Mouse (Mus musculus) MEL (cell line): ENCODE results near the gene Asb3.

Experiments used
- CTCF ChIP-seq, 3 experiments: IDR thresholded peaks in 2 of 3; conservative IDR thresholded peaks in 1 of 3; 2 replicates each; pipeline ENCODE4 v1.5.1; 2011 to 2012; ENCODE audit warnings: low read length in 3 of 3, low read depth in 2 of 3, mild to moderate bottlenecking in 2 of 3, improper control_type of control experiment in 1 of 3, inconsistent platforms in 1 of 3, mixed read lengths in 1 of 3, moderate library complexity in 1 of 3; ENCODE audit not compliant: control insufficient read depth in 1 of 3, insufficient read depth in 1 of 3, poor library complexity in 1 of 3, severe bottlenecking in 1 of 3
- EP300 ChIP-seq, 2 experiments: IDR thresholded peaks; 2 replicates each; pipeline ENCODE4 v1.6.1; 2011; ENCODE audit warnings: improper control_type of control experiment in 2 of 2, low read length in 2 of 2, low read depth in 1 of 2, mild to moderate bottlenecking in 1 of 2
- KAT2A ChIP-seq: conservative IDR thresholded peaks from 2 replicates; pipeline ENCODE4 v1.6.1; 2012; ENCODE audit warnings: low read depth, low read length, improper control_type of control experiment, inconsistent platforms
- MAX ChIP-seq: IDR thresholded peaks from 2 replicates; pipeline ENCODE4 v1.6.1; 2011; ENCODE audit warnings: low read length, improper control_type of control experiment
- MEF2A ChIP-seq: IDR thresholded peaks from 2 replicates; pipeline ENCODE4 v1.6.1; 2014; ENCODE audit warnings: low read depth, mild to moderate bottlenecking, inconsistent platforms, low read length, improper control_type of control experiment; ENCODE audit not compliant: poor library complexity, insufficient replicate concordance, severe bottlenecking; ENCODE audit errors: extremely low read depth
- MXI1 ChIP-seq: IDR thresholded peaks from 2 replicates; pipeline ENCODE4 v1.6.1; 2011; ENCODE audit warnings: mild to moderate bottlenecking, low read depth, low read length, improper control_type of control experiment
- NELFE ChIP-seq: IDR thresholded peaks from 2 replicates; pipeline ENCODE4 v1.6.1; 2011; ENCODE audit warnings: low read depth, low read length, improper control_type of control experiment
- SIN3A ChIP-seq: IDR thresholded peaks from 2 replicates; pipeline ENCODE4 v1.6.1; 2012; ENCODE audit warnings: low read length, improper control_type of control experiment, inconsistent platforms
- TCF12 ChIP-seq: IDR thresholded peaks from 2 replicates; pipeline ENCODE4 v1.6.1; 2014; ENCODE audit warnings: low read depth, mild to moderate bottlenecking, inconsistent platforms, low read length, improper control_type of control experiment, moderate library complexity

DNA sequence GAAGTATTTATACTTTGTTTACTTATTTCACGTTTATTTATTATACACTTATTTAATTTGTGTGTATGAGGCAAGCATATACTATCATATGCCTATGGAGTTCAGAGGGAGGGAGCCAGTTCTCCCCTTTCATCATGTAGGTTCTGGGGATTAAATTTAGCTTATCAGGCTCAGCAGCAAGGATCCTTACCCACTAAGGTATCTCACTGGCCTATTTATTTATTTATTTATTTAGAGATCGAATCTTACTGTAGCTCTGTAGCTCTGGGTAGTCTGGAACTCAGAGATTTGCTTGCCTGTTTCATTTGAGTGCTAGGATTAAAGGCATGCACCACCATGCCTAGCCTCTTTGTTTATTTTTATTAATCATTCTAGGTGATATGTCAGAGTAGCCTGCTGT is 113.5 kb downstream of the Asb3 start:
- TF ChIP-seq SIN3A, result no peak
- no peak for TF ChIP-seq NELFE
- no peak for TF ChIP-seq MXI1
- TF ChIP-seq KAT2A, result no peak
- peak; percentile 34; the same call in 1 of the 2 replicates for TF ChIP-seq MEF2A
- TF ChIP-seq MAX, result no peak
- TF ChIP-seq TCF12, result peak; percentile 82; the same call in 1 of the 2 replicates
- TF ChIP-seq CTCF (IDR thresholded peaks at IDR 0.05 in 2 of 3, conservative IDR thresholded peaks at IDR 0.05 in 1 of 3; ENCODE audit: control insufficient read depth in 1 of 3, insufficient read depth in 1 of 3, low read depth in 2 of 3, low read length in 3 of 3, poor library complexity in 1 of 3, severe bottlenecking in 1 of 3), result no peak
- peak; percentile 5 to 61; a peak in 2 of 4 replicates for TF ChIP-seq EP300 (IDR thresholded peaks at IDR 0.05; ENCODE audit: low read depth in 1 of 2, low read length in 2 of 2)
